Mouse (Mus musculus) fat pad, adult 2 months (tissue): ENCODE results near the gene 1700016C15Rik.

Source experiments
- DNase-seq: peaks from one replicate; pipeline ENCODE4 v3.0.0-alpha.2; 2011; ENCODE audit warnings: low read depth, low spot score; ENCODE audit errors: extremely low read depth

1700016C15Rik gene

DNA sequence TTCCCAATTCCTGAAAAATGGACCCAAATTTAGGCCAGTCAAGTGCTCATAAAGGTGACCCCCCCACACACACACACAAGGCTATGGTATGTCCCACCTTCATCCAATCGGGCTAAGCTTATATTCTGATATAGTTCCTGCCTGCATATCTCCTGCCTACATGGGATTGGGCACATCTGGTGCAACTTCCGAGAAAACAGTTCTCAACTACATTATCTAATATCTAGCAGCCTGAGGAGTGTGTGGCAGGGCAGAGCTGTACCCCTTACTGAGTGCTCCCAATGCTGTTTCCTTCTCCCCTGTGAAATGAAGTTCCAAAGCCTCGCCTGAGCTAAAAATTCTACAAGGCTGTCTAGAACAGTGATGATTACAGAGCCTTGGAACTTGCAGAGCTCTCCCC is 13.2 kb upstream of the 1700016C15Rik start:
- DNase-seq = no peak

DNA sequence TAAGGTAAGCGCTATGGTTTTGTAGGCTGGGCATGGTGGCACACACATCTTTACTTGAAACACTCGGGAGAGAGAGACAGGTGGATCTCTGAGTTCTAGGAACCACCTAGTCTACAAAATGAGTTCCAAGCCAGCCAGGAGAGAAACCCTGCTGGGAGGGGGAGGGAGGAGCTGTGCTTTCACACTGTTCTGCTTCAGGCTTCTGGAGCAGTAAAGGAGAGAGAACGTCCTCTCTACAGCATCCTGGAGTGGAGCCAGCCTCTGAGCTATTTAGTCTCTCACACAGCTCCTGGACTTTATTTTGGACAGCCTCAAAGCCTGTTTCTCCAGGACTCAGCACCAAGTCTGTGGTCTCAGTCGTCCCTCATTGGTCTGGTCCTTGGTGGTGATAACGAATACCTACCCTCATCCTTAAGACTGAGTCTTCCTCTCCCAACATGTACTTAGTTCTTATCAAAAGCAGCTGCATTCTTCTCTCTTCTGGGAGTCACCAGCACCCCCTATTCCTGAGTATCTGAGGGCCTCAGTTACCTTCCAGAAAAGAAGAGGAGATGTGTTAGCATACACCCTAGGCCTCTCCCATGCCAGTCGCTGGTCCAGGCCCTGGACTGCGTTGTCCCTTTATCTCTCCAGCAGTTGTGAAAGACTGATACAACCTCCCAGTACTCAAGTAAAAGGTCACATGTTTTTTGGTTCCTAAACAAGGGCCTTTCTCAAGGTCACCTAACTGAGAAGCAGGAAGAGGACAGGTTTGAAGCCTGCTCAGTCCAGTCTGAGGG is 12.4 kb upstream of the 1700016C15Rik start:
- no peak for DNase-seq

DNA sequence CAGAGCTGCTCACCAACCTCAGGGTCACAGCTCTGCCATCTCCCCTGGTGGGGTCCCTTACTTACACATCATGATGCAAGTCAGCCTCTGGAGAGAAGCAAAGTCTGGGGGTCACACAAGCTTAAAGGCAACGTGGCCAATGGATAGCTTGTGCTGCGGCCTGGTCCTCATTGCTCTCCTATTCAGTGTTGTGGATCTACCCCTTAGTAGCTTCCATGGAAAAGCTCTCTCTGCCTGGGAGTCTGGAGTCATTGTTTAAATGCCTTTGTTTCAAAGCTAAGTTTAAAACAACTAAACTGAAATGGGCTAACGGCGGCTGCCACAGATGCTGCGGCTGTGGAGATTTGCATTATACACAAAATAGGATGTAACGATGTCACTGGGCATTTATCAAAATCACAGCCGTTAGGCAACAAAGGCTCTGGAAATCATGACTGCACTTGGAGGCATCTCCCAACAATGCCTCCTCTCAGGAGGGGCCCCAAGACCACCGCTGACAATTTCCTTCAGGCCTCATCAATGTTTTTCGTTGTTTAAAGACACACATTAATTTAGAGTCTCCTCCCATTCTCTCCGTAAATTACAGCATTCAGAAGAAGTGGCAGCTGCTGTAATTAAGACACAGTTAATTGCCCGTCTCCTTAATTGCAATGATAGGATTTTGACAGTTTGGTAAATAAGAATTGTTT is 11.1 kb upstream of the 1700016C15Rik start:
- DNase-seq = no peak

DNA sequence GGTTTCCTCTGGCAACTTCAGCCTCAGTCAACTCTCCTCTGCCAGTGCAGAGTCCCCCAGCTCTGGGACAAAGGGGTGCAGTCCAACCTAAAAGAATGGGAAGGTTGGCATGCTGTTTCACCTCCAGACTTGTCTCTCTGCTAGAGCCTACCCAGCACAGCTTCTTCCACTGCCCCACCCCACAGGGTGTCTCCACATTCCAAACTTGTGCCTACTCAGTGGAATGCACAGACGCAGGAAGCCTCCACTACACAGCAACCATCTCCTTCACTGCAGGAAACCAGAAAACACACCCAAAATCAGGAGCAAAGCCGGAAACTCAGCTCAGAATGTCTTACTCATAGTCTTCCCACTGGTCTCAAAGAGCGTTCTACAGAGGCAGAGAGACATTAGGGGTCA is 10.6 kb upstream of the 1700016C15Rik start:
- DNase-seq = no peak

DNA sequence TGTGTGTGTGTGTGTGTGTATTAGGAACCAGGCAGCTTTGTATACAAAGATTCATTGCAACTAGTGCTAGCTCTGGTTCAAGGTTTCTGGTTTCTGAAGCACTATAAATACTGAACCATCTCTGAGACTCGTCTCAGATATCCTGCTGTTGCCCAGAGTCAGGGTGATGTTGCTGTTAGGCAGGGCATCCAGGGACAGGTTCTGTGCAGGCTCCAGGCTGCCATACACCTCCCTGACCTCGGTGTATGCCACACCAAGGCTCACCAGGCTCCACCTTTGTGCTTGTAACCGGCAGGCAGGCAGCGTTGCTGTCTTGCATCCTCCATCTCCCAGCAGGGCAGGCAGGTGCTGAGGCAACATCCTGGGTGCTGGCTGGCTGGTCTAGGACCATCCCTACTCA is 5.8 kb upstream of the 1700016C15Rik start:
- DNase-seq = no peak

DNA sequence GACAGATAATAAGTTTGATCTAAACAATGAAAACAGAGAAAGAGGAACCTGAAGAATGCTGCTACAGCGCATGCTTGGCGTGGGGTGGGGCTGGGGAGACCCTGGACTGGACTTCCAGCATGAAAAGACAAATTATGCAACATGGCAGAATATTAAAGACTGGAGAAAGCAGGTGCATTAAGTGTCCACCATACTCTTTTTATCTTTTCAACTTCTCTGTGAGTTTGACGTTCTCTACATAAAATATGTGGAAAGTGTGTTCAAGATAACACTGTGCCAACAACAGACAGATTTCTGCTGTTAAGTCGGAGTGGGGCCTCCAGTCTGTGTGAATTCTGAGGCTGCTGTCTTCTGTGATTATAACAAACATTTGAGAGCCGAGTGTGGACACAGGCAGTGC is 2.7 kb upstream of the 1700016C15Rik start:
- DNase-seq = no peak

DNA sequence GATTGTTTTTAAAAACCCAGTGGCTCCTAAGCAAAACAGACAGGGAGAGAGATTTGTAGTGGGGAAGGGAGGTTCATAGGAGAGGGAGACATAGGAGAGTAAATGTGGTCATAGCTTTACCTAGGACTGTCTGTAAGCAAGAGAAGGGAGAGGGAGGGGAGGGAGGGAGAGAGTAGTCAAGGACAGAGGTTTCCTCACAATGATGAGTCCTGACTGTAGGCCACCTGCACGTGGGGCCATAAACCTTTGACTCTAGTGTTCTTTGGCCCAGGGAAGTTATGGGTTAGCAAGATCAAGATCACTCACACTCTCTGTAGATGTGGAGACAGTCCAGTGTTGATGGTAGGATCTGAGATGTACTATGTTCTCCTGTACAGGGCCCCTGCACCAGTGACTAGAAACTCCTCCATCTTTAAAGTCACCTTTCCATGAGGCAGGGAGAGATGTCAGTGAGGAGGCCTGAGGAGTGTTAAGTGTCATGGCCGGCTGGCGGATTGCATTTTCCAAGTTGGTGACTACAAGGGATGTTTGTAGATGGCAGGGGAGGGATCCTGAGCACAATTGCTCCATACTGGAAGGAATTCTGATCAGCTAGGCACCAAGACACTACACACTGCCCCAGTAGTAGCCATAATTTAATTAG is 1.6 kb upstream of the 1700016C15Rik start:
- DNase-seq = no peak

DNA sequence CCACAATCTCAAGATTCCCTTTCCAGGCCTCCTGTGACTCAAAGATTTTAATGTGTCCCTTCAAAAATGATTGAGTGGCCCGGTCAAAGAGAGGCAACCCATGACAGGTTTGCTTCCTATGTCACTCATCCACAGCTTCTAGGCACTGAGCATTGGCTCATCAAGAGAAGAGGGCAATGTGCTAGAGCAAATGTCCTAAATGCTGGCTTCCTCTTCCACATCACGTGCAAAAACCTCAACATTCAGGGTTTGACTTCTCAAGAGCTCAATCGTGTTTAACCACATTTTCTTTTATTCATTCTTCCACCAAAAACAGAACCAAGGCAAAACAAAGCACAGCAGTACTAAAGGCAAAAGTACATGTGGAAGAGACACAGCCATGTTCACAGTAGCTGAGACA is 2.4 kb downstream of the 1700016C15Rik start:
- DNase-seq = no peak

DNA sequence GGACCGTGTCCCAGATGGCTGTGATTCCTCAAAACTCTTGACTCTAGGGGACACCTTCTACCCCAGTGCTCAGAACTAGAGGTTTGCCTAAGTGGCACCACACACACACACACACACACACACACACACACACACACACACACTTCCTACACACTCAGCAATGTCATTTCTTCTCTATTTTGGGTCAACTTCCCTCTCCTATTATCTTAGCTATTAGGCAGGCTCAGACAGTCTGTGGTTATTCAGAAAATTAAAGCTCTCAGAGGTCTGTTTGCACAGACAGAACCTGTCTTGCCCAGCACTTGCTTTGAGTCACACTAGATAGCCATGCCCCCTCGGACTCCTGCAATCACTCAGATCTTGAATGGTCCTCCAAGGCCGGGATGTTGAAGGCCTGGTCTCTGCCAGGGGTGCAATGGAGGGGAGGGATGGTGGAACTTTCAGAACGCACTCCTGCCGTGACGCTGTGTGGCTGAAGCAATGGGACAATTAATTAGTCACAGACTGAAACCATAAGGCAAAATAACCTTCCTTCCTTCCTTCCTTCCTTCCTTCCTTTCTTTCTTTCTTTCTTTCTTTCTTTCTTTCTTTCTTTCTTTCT is 8.0 kb downstream of the 1700016C15Rik start:
- no peak for DNase-seq

DNA sequence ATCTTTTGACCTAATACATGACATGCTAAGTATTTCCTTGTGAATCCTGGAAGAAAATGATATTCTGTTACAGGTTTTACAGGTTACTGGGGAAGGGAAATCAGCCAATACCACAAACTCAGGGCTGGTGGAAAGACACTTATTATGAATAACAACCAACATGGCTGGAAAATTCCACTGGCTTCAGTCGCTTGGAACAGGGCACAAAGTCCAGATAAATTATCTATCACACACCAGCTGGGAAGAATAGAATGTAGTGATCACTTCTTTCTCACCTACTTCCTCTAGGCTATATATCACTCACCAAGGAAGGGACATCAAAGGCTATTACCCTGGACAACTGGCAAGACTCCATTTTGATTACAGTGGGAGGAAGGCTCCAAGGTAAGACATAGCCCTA is 11.1 kb downstream of the 1700016C15Rik start:
- no peak for DNase-seq

DNA sequence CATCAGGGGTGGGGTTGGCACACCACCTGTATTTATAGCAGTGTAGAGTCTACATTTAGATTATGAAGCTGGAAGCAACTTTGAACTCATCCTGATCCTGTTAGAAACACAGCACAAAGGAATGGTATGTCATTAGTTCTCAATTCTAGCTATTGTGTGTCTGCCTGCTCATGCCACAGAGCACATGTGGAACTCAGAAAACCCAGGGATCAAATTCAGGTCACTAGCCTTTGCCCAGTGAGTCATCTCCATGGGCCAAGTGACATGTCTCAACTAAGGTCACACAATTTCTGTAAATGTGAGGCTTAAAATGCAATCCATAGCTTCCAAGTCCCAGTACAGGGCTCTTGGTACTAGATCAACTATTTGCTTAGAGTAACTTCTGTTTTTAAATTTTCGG is 12.5 kb downstream of the 1700016C15Rik start:
- no peak for DNase-seq

DNA sequence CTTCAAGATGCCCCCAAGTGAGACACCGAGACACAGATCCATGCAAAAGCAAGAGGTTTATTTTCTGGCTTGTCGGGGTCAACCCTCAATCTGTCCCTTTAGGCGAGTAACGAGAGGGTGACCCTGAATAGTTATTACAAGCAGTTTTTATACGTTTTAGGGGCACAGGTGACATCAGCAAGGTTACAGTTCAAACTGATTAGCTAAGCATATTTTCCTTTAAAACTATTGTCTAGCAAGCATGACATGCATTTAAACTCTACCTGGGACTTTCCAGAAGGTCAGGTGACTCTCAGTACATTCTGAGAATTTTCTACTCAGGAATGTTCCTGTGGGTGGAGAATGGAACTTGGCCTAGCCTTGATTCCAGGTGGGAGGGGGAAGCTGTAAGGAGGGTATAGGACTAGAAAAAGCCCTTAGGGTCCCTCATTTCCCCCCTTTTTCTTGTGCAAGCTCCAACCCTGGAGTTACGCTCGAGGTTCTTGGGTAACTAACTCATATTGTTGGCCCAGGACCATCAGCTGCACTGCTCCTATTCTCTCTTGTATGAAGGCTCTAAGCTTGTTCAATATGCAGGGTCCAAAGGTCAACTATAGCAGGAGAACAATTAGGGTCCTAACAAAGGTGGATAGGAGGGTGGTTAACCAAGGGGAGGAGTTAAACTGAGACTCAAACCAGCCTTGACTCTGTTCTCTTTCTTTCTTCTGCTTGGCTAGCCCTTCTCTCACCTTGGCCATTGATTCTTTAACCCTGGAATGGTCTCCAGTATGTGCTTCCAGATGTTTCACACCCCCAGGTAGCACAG is 15.1 kb downstream of the 1700016C15Rik start:
- no peak for DNase-seq

DNA sequence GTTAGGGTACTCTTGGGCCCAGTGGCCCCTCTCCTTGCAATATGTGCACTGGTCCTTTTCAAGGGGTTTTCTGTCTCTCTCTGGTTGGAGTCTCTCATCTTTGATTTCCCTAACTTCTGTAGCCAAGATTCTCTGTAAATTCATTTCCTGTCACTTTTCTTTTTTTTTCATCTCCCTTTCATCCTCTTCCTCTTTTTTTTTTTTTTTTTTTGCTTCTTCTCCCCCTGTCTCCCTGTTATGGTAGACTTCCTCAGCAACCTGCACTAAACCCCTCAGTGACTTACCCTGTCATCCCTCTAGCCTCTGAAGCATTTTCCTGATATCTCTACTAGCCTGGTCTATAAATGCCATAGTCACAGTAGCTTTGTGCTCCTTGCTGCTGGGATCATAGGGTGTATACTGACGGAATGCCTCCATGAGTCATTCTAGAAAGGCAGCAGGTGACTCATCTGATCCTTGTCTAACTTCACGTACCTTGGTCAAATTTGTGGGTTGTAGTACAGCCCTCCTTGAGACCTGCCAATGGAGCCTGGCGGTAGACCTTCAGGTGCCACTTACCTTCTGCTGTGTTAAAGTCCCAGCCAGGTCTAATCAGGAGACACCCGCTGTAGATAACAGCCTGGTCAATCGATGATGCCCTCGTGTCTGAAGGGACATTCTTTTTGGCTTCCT is 18.4 kb downstream of the 1700016C15Rik start:
- no peak for DNase-seq

DNA sequence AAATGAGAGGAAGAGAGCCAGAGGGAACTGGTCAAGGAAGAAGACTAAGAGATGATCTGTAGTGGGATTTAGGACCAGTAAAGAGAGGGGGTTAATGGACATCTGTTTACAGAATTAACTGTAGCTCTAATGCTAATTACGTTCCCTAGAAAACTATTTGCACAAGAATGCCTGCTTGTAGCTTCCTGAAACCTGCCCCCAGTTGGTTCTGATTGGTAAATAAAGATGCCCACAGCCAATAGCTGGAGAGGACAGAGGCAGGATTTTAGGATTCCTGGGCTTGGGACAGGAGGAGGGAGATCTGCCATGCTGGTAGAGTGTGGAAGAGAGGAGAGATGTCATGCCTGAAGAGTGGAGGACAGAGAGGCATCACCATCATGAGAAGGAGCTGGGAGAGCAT is 23.9 kb downstream of the 1700016C15Rik start:
- DNase-seq = no peak

DNA sequence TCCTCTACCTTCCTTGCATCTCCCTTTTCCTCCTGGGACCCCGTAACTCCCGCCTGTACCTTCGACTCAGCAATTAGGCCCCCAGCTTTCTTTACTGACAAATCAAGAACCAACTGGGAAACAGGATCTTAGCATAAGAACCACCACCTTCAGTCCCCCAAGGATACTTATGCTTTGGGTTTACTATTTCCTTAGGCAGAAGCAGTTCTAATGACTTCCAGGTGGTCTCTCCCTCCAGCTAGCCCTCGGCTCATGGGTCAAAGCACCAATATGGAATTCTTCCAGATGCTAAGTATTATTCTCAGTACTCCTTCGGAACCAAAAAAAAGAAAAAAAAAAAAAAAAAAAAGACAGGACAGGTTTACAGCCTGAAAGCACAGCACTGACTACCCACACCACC is 27.6 kb downstream of the 1700016C15Rik start:
- DNase-seq = no peak

DNA sequence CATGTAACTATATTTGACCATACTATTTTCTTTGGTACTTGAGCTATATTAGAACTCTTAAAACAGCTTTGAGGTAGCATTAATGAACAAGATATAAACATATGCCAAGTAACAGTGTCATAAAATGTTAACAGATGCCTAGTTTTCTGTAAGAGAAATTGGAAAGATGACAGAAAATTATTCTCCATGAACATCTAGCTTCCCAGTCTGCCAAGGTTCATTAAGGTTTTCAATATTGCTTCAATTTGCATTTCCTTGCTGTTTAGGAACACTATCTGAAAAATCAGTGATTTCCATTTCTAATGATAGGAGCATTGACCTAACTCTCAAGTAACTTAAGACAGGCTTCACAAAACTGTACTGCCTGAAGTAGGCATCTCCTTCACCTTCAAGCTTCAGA is 39.3 kb downstream of the 1700016C15Rik start:
- no peak for DNase-seq

DNA sequence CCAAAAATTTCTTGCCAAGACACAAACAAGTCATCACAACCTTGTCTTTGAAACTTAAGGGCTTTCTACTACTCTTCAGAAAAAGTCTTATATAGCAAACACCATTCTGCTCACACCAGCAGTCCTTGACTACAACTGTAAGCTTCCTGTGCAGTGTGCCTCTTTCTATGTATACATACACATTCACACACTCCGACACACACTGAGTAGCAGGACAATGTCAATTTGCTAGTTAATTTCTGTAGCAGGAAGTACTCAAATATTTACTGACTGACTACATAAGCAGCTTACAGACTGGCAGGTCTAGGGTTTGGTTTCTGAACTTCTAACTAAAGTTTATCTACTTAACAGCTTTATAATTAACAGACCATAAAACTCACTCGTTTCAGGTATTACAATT is 47.8 kb downstream of the 1700016C15Rik start:
- DNase-seq = no peak

DNA sequence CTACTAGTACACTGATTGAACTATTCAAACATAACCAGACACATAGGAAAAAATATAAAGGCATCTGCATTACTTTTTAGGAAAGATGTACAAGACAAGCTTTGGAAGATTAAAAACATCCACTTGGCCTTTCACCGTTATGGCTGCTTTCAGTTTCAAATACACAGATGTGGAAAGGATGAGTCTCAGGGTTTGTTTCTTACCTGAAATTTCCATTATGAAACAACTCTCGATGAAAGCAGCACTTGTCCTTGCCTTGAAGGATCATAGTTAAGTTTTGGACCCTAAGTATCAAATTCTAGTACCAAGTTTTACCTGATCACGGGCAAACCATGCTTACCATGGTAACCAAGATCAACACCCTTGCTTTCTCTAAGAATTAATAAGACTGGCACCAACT is 63.2 kb downstream of the 1700016C15Rik start:
- no peak for DNase-seq

DNA sequence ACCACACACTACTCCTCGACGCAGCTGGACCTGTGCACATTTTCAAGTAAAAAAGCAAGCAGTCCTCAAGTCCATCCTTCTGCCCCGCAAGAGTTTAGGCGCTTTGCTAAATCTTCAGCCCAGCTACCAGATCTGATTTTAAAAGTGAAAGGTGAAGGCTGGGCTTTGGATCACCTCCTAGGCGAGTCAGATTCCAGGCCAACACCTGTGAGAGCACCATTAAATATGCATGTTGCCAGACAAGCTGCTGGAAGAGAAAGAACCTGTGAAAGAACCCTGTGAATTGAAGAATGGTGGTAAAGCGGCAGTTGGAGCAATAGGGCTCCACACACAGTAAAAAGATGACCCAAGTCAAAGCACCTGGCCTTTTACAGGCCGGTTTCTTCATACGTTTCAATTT is 65.3 kb downstream of the 1700016C15Rik start:
- no peak for DNase-seq

DNA sequence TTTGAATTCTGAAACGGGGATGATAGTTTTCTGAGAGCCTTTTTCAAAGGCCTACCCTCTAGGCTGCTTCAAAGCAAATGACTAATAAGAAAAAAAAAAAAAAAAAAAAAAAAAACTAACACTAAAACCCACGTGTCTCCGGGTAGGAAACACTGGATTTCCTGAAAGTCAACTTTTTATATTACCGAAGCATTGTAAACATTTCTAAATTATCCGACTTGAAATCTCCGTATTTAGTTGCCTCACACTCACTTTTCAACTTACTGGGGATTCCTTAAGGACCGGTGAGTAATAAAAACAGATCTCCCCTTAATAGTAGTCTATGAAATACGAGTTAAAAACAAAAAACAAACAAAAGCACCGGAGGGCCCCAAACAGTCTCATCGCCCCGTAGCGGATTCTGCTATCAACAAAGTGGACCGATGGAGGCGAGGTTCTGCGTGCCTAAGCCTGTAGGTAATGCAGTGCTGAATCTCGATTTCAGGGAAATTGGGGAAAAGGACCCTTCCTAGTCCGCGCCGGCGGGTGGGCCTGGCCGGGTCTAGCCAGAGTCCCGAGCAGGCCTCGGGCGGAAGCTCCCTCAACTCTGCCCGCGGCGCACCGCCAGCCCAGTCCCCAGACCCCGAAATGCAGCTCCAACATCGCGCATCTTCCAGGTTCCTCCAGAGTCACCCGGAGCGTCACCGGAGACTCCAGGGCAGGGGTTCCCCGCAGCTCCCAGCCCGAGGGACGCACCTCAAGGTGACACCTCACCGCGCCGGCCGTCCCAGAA is 66.0 kb downstream of the 1700016C15Rik start:
- no peak for DNase-seq
